ENCODE assay signal across 31 mouse cellular contexts in genomic region chr2:50667180-50667579, GRCm38 (mm10).
DNase-seq lines count a peak whose midpoint lies in the region; ATAC-seq lines count a peak whose summit lies in the region.
"Had no signal": no experiment of that assay in that cellular context is flagged by ENCODE, and none has a peak within 500 bp of the region (broad histone marks: within the 10 kb centered on the region; RNA-seq: fewer than 3 reads in every experiment).

No protein-coding gene starts in this region.

- H3K4me1 ChIP-seq in forebrain, embryonic 14.5 days (ENCODE audit: control insufficient read depth, insufficient read depth, low read length), result no peaks in the 10 kb centered on the region
- no peaks in the 10 kb centered on the region for H3K4me1 ChIP-seq in forebrain, embryonic 10.5 days
- H3K4me1 ChIP-seq in heart, embryonic 10.5 days, result no peaks in the 10 kb centered on the region
- no peaks in the 10 kb centered on the region for H3K4me1 ChIP-seq in lung, embryonic 16.5 days (replicated peaks; ENCODE audit: control insufficient read depth, insufficient read depth, low read length)
- H3K4me1 ChIP-seq: embryonic facial prominence, embryonic 10.5 days; heart, embryonic 13.5 days had no signal

- no peak overlapping the region for H3K9ac ChIP-seq in forebrain, embryonic 14.5 days (ENCODE audit: low read length)
- no peak overlapping the region for H3K9ac ChIP-seq in lung, embryonic 16.5 days (ENCODE audit: low read length)
- H3K9ac ChIP-seq: embryonic facial prominence, embryonic 13.5 days; heart, embryonic 13.5 days; hindbrain, embryonic 14.5 days had no signal

- no peaks in the 10 kb centered on the region for H3K36me3 ChIP-seq in forebrain, embryonic 14.5 days (ENCODE audit: control insufficient read depth, insufficient read depth, low read length)
- H3K36me3 ChIP-seq in forebrain, embryonic 10.5 days (replicated peaks), result no peaks in the 10 kb centered on the region
- H3K36me3 ChIP-seq in heart, embryonic 10.5 days, result no peaks in the 10 kb centered on the region
- no peaks in the 10 kb centered on the region for H3K36me3 ChIP-seq in lung, embryonic 16.5 days (ENCODE audit: control insufficient read depth, insufficient read depth, low read length)
- H3K36me3 ChIP-seq: embryonic facial prominence, embryonic 10.5 days; embryonic facial prominence, embryonic 13.5 days; G1E; heart, embryonic 13.5 days had no signal

- ATAC-seq in forebrain, embryonic 14.5 days, result no peak
- 0 out of 2 replicates have a peak, but pooled peaks have one; percentile 23 for ATAC-seq in lung, embryonic 16.5 days (ENCODE audit: low read depth)
- ATAC-seq: hindbrain, postnatal 0 days; inflammation-experienced regulatory T-cells, adult 6 months; intestine, embryonic 16.5 days; Patski had no signal

- 60% methylated on average over 3 of the region's 3 CpGs for WGBS in forebrain, embryonic 14.5 days
- WGBS in forebrain, embryonic 10.5 days, result 81% methylated on average over 3 of the region's 3 CpGs
- WGBS in heart, embryonic 10.5 days, result 58% methylated on average over 3 of the region's 3 CpGs
- WGBS in lung, embryonic 16.5 days, result 49% methylated on average over 3 of the region's 3 CpGs

- H3K4me3 ChIP-seq in forebrain, embryonic 14.5 days (ENCODE audit: low read depth, low read length), result no peak overlapping the region
- H3K4me3 ChIP-seq in forebrain, embryonic 10.5 days, result no peak overlapping the region
- H3K4me3 ChIP-seq in heart, embryonic 10.5 days, result no peak overlapping the region
- H3K4me3 ChIP-seq in lung, embryonic 16.5 days (ENCODE audit: low read length), result no peak overlapping the region
- H3K4me3 ChIP-seq: embryonic facial prominence, embryonic 10.5 days; embryonic facial prominence, embryonic 13.5 days; erythroblast, embryonic 14.5 days; gastrocnemius, adult 2 months; heart, embryonic 13.5 days had no signal

- DNase-seq in forebrain, embryonic 14.5 days (ENCODE audit: low spot score), result peak; percentile 6
- DNase-seq in forebrain, embryonic 10.5 days (ENCODE audit: extremely low spot score, low spot score), result no peak
- peak; percentile 17 for DNase-seq in heart, adult 11 months
- no peak for DNase-seq in heart, embryonic 10.5 days (ENCODE audit: low spot score)
- DNase-seq in lung, postnatal 10 days, result no peak
- peak; percentile 50 for DNase-seq in brain, embryonic 18.5 days (ENCODE audit: low read depth, low spot score)
- DNase-seq: adrenal gland, postnatal 10 days; adrenal gland, postnatal 36 days; B cell, adult 2 months; cerebellum, adult 11-12 months; cerebellum, adult 8-10 months; cerebellum, postnatal 10 days; cerebellum, postnatal 36 days; embryo, embryonic 11 days; gastrocnemius, adult 2 months; gastrocnemius, postnatal 14 days; heart, adult 18-20 months; heart, postnatal 14 days; heart, postnatal 4 days had no signal

- no peak overlapping the region for H3K4me2 ChIP-seq in forebrain, embryonic 14.5 days (ENCODE audit: low read length)
- H3K4me2 ChIP-seq in lung, embryonic 16.5 days (ENCODE audit: low read depth, low read length), result no peak overlapping the region
- H3K4me2 ChIP-seq: embryonic facial prominence, embryonic 13.5 days; heart, embryonic 13.5 days; hindbrain, embryonic 14.5 days had no signal

- no peak overlapping the region for H3K27ac ChIP-seq in forebrain, embryonic 14.5 days (ENCODE audit: low read depth, low read length)
- H3K27ac ChIP-seq in forebrain, embryonic 10.5 days, result no peak overlapping the region
- no peak overlapping the region for H3K27ac ChIP-seq in heart, embryonic 10.5 days
- no peak overlapping the region for H3K27ac ChIP-seq in lung, embryonic 16.5 days (ENCODE audit: low read length)
- H3K27ac ChIP-seq: embryonic facial prominence, embryonic 10.5 days; embryonic facial prominence, embryonic 13.5 days; gastrocnemius, adult 2 months; heart, embryonic 13.5 days; hindbrain, embryonic 14.5 days; hindbrain, postnatal 0 days had no signal

- no peaks in the 10 kb centered on the region for H3K27me3 ChIP-seq in forebrain, embryonic 14.5 days (replicated peaks; ENCODE audit: control insufficient read depth, insufficient read depth, low read length)
- no peaks in the 10 kb centered on the region for H3K27me3 ChIP-seq in forebrain, embryonic 10.5 days (ENCODE audit: poor library complexity, severe bottlenecking)
- no peaks in the 10 kb centered on the region for H3K27me3 ChIP-seq in heart, embryonic 10.5 days (ENCODE audit: insufficient read depth, poor library complexity, severe bottlenecking)
- no peaks in the 10 kb centered on the region for H3K27me3 ChIP-seq in lung, embryonic 16.5 days (ENCODE audit: control insufficient read depth, insufficient read depth, low read depth, low read length)
- H3K27me3 ChIP-seq: CH12.LX; embryonic facial prominence, embryonic 13.5 days; heart, embryonic 13.5 days; Patski had no signal

- H3K9me3 ChIP-seq in forebrain, embryonic 14.5 days (replicated peaks; ENCODE audit: control insufficient read depth, low read length), result no peaks in the 10 kb centered on the region
- H3K9me3 ChIP-seq in forebrain, embryonic 10.5 days, result no peaks in the 10 kb centered on the region
- H3K9me3 ChIP-seq in heart, embryonic 10.5 days, result no peaks in the 10 kb centered on the region
- no peaks in the 10 kb centered on the region for H3K9me3 ChIP-seq in lung, embryonic 16.5 days (ENCODE audit: control insufficient read depth, low read length)
- H3K9me3 ChIP-seq: embryonic facial prominence, embryonic 10.5 days; embryonic facial prominence, embryonic 13.5 days; G1E; heart, embryonic 13.5 days had no signal

Comparison
In these comparisons a context has a peak if more than half of its experiments do, and no peak if none do; other contexts are left out.
1. DNase-seq: peak in forebrain, embryonic 14.5 days (single experiment), heart, adult 11 months (single experiment) and brain, embryonic 18.5 days (single experiment); none in forebrain, embryonic 10.5 days (single experiment), heart, embryonic 10.5 days (single experiment) and lung, postnatal 10 days (single experiment).